Comparison of ENCODE assay signal across 8 mouse cellular contexts in the genomic region with DNA sequence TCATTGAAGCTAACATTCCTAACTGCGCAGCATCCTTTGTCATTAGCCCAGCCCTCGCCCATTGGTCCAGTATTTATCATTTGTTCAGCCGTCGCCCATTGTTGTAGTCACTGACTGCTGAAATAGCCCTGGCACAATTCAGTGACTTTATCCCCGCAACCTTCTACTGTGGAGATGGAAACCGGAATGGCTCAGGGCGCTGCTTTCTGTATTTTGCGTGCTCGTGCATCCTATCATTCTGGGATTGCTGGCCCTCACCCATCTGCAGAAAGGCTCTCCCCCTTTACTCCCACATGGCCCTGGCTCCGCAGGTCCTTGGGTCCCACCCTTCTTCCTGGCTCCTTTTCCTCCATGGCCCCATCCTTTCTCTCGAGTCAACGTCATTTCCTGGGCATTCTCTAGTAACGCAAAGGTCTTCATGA. TPM values are rescaled to one million over a fixed set of nuclear protein-coding genes. Genes with fewer than 3 reads are reported as not detected.
DNase-seq lines count a peak whose midpoint lies in the region; ATAC-seq and TF ChIP-seq lines count a peak whose summit lies in the region.

No protein-coding gene starts in this region.

- 19% methylated on average over 13 of the region's 13 CpGs for WGBS in lung, adult 2 months
- 15% methylated on average over 13 of the region's 13 CpGs for WGBS in forebrain, embryonic 13.5 days
- 25% methylated on average over 13 of the region's 13 CpGs for WGBS in limb, embryonic 13.5 days
- WGBS in neural tube, embryonic 13.5 days, result 8% methylated on average over 13 of the region's 13 CpGs

- H3K36me3 ChIP-seq in forebrain, embryonic 13.5 days (ENCODE audit: poor library complexity, severe bottlenecking), result no peaks in the 10 kb centered on the region
- H3K36me3 ChIP-seq in limb, embryonic 13.5 days, result no peaks in the 10 kb centered on the region
- no peaks in the 10 kb centered on the region for H3K36me3 ChIP-seq in neural tube, embryonic 13.5 days

- H3K4me3 ChIP-seq in lung, adult 2 months (replicated peaks; ENCODE audit: extremely low read depth, low read depth, low read length), result peak overlapping the region; percentile 27
- H3K4me3 ChIP-seq in forebrain, embryonic 13.5 days, result peak overlapping the region; percentile 62
- peak overlapping the region; percentile 71 for H3K4me3 ChIP-seq in limb, embryonic 13.5 days
- H3K4me3 ChIP-seq in neural tube, embryonic 13.5 days, result peak overlapping the region; percentile 59

- no peak for TF ChIP-seq POLR2A in lung, adult 2 months (IDR thresholded peaks at IDR 0.05; ENCODE audit: borderline replicate concordance, extremely low read depth, low read depth, low read length)

- peak; percentile 55 for ATAC-seq in forebrain, embryonic 13.5 days
- ATAC-seq in limb, embryonic 13.5 days (ENCODE audit: low FRiP score, low read depth), result no peak
- ATAC-seq in neural tube, embryonic 13.5 days (ENCODE audit: low read depth), result peak; percentile 68

- H3K9ac ChIP-seq in forebrain, embryonic 13.5 days, result peak overlapping the region; percentile 76
- peak overlapping the region; percentile 82 for H3K9ac ChIP-seq in limb, embryonic 13.5 days
- H3K9ac ChIP-seq in neural tube, embryonic 13.5 days, result peak overlapping the region; percentile 84

- H3K9me3 ChIP-seq in forebrain, embryonic 13.5 days (replicated peaks), result no peaks in the 10 kb centered on the region
- no peaks in the 10 kb centered on the region for H3K9me3 ChIP-seq in limb, embryonic 13.5 days
- no peaks in the 10 kb centered on the region for H3K9me3 ChIP-seq in neural tube, embryonic 13.5 days

- DNase-seq in lung, adult 2 months, result no peak
- DNase-seq in lung, postnatal 25 days (ENCODE audit: low spot score), result no peak
- peak; percentile 65 for DNase-seq in cerebellum, adult 8-10 months
- no peak for DNase-seq in ovary, adult 18-20 months (ENCODE audit: low spot score)
- no peak for DNase-seq in frontal cortex, postnatal 25 days (ENCODE audit: low spot score in 2 of 2)

- peak overlapping the region; percentile 79 for H3K4me2 ChIP-seq in forebrain, embryonic 13.5 days
- H3K4me2 ChIP-seq in limb, embryonic 13.5 days (replicated peaks), result peak overlapping the region; percentile 81
- peak overlapping the region; percentile 70 for H3K4me2 ChIP-seq in neural tube, embryonic 13.5 days

- peaks cover 9% of the 10 kb centered on the region for H3K4me1 ChIP-seq in lung, adult 2 months (ENCODE audit: control insufficient read depth, insufficient read depth, low read length)
- peaks cover 25% of the 10 kb centered on the region for H3K4me1 ChIP-seq in forebrain, embryonic 13.5 days
- peaks cover 31% of the 10 kb centered on the region for H3K4me1 ChIP-seq in limb, embryonic 13.5 days
- H3K4me1 ChIP-seq in neural tube, embryonic 13.5 days (replicated peaks), result peaks cover 37% of the 10 kb centered on the region

- H3K27ac ChIP-seq in forebrain, embryonic 13.5 days, result peak overlapping the region; percentile 49
- no peak overlapping the region for H3K27ac ChIP-seq in limb, embryonic 13.5 days
- H3K27ac ChIP-seq in neural tube, embryonic 13.5 days (replicated peaks), result peak overlapping the region; percentile 93

- TF ChIP-seq CTCF in lung, adult 2 months (IDR thresholded peaks at IDR 0.05; ENCODE audit: insufficient read depth, low read length), result no peak

- no peaks in the 10 kb centered on the region for H3K27me3 ChIP-seq in forebrain, embryonic 13.5 days
- H3K27me3 ChIP-seq in limb, embryonic 13.5 days, result no peaks in the 10 kb centered on the region
- no peaks in the 10 kb centered on the region for H3K27me3 ChIP-seq in neural tube, embryonic 13.5 days

RNA-seq across cellular contexts. Expression of a gene that starts 0.6 kb away (rescaled TPM):
- polyA plus RNA-seq in lung, adult 2 months (2012; rRNA removed), result 8.0 and 8.8 TPM in 2 replicates
- 34.3 and 40.1 TPM in 2 replicates for polyA plus RNA-seq in forebrain, embryonic 13.5 days (2015; fragmentation: Nextera tagmentation; extraction: Ambion mirVana)
- 68.0 and 70.5 TPM in 2 replicates for polyA plus RNA-seq in limb, embryonic 13.5 days (2015; fragmentation: Nextera tagmentation; extraction: Ambion mirVana)
- polyA plus RNA-seq in neural tube, embryonic 13.5 days (2015; fragmentation: Nextera tagmentation; extraction: Ambion mirVana), result 60.4 and 66.5 TPM in 2 replicates

RNA-seq across cellular contexts. Expression of a gene that starts 3.8 kb away (rescaled TPM):
- polyA plus RNA-seq in lung, adult 2 months (2012; rRNA removed), result 538 and 681 TPM in 2 replicates
- polyA plus RNA-seq in forebrain, embryonic 13.5 days (2015; fragmentation: Nextera tagmentation; extraction: Ambion mirVana), result 605 and 611 TPM in 2 replicates
- polyA plus RNA-seq in limb, embryonic 13.5 days (2015; fragmentation: Nextera tagmentation; extraction: Ambion mirVana), result 606 and 615 TPM in 2 replicates
- 535 and 581 TPM in 2 replicates for polyA plus RNA-seq in neural tube, embryonic 13.5 days (2015; fragmentation: Nextera tagmentation; extraction: Ambion mirVana)

RNA-seq across cellular contexts. Expression of a gene that starts 15.1 kb away (rescaled TPM):
- 37.1 and 39.1 TPM in 2 replicates for polyA plus RNA-seq in lung, adult 2 months (2012; rRNA removed)
- polyA plus RNA-seq in forebrain, embryonic 13.5 days (2015; fragmentation: Nextera tagmentation; extraction: Ambion mirVana), result 165 and 176 TPM in 2 replicates
- polyA plus RNA-seq in limb, embryonic 13.5 days (2015; fragmentation: Nextera tagmentation; extraction: Ambion mirVana), result 103 and 107 TPM in 2 replicates
- polyA plus RNA-seq in neural tube, embryonic 13.5 days (2015; fragmentation: Nextera tagmentation; extraction: Ambion mirVana), result 213 and 231 TPM in 2 replicates

RNA-seq across cellular contexts. Expression of a gene that starts 40.9 kb away (rescaled TPM):
- 0.81 and 1.1 TPM in 2 replicates for polyA plus RNA-seq in lung, adult 2 months (2012; rRNA removed)
- polyA plus RNA-seq in forebrain, embryonic 13.5 days (2015; fragmentation: Nextera tagmentation; extraction: Ambion mirVana), result 0.24 and 0.37 TPM in 2 replicates
- 39.5 and 46.3 TPM in 2 replicates for polyA plus RNA-seq in limb, embryonic 13.5 days (2015; fragmentation: Nextera tagmentation; extraction: Ambion mirVana)
- 1.5 and 3.0 TPM in 2 replicates for polyA plus RNA-seq in neural tube, embryonic 13.5 days (2015; fragmentation: Nextera tagmentation; extraction: Ambion mirVana)

RNA-seq across cellular contexts. Expression of a gene that starts 42.4 kb away (rescaled TPM):
- polyA plus RNA-seq in lung, adult 2 months (2012; rRNA removed), result 470 and 498 TPM in 2 replicates
- polyA plus RNA-seq in forebrain, embryonic 13.5 days (2015; fragmentation: Nextera tagmentation; extraction: Ambion mirVana), result 1,249 and 1,327 TPM in 2 replicates
- polyA plus RNA-seq in limb, embryonic 13.5 days (2015; fragmentation: Nextera tagmentation; extraction: Ambion mirVana), result 1,219 and 1,256 TPM in 2 replicates
- 1,286 and 1,362 TPM in 2 replicates for polyA plus RNA-seq in neural tube, embryonic 13.5 days (2015; fragmentation: Nextera tagmentation; extraction: Ambion mirVana)
